Mouse (Mus musculus): ENCODE data around the gene Nras. TPM values are rescaled to one million over a fixed set of nuclear protein-coding genes. Genes with fewer than 3 reads are reported as not detected.

The Nras gene
- total and polyA plus RNA-seq, 2 experiments = 6.9 to 12.6 TPM

GRCm38 (mm10) chr3:103112216-103112615 is 54.1 kb downstream of the Nras start:
- Histone ChIP-seq H3K36me3 (ENCODE audit: control insufficient read depth, insufficient read depth, low read length) (no peaks in the 10 kb centered on the region), H3K27me3 (ENCODE audit: control insufficient read depth, insufficient read depth, low read length) (no peaks in the 10 kb centered on the region), H3K27ac (replicated peaks; ENCODE audit: insufficient read depth, low read depth, low read length) (no peak overlapping the region), H3K4me1 (ENCODE audit: control insufficient read depth, insufficient read depth, low read length) (no peaks in the 10 kb centered on the region), H3K79me2 (ENCODE audit: control insufficient read depth, insufficient read depth, low read length) (no peaks in the 10 kb centered on the region), H3K4me3 (ENCODE audit: insufficient read depth, low read depth, low read length) (no peak overlapping the region), H3K9ac (ENCODE audit: low read depth, low read length) (no peak overlapping the region)
- no peak for DNase-seq (ENCODE audit: extremely low read depth, low read depth, low spot score)
- 80% methylated on average over 5 of the region's 5 CpGs for WGBS
- no peak for TF ChIP-seq CTCF (IDR thresholded peaks at IDR 0.05; ENCODE audit: low read depth, low read length)
- no peak for TF ChIP-seq POLR2A (IDR thresholded peaks at IDR 0.05; ENCODE audit: extremely low read depth, insufficient read depth, low read length)

Other genes with a start within 250 kb of the Nras start
- gene Sycp1, start 122.2 kb upstream of the Nras start, total RNA-seq (2014; rRNA removed) = not detected in 2 replicates
- gene Sycp1, start 122.2 kb upstream of the Nras start, polyA plus RNA-seq (2012; rRNA removed) = not detected in 2 replicates
- gene Nr1h5, start 94.2 kb upstream of the Nras start, total RNA-seq (2014; rRNA removed) = 2.6 and 3.0 TPM in 2 replicates
- gene Nr1h5, start 94.2 kb upstream of the Nras start, polyA plus RNA-seq (2012; rRNA removed) = 0.52 and 0.94 TPM in 2 replicates
- gene Sike1, start 62.6 kb upstream of the Nras start, total RNA-seq (2014; rRNA removed) = 7.7 and 7.9 TPM in 2 replicates
- 6.0 and 6.8 TPM in 2 replicates for gene Sike1, start 62.6 kb upstream of the Nras start, polyA plus RNA-seq (2012; rRNA removed)
- 210 and 237 TPM in 2 replicates for gene Csde1, start 37.9 kb upstream of the Nras start, total RNA-seq (2014; rRNA removed)
- gene Csde1, start 37.9 kb upstream of the Nras start, polyA plus RNA-seq (2012; rRNA removed) = 16.7 and 17.9 TPM in 2 replicates
- gene Ampd1, start 15.7 kb downstream of the Nras start, total RNA-seq (2014; rRNA removed) = 0.46 TPM in 1 of 2 replicates, not detected in the other
- not detected in 2 replicates for gene Ampd1, start 15.7 kb downstream of the Nras start, polyA plus RNA-seq (2012; rRNA removed)
- 0.47 and 0.55 TPM in 2 replicates for gene Dennd2c, start 44.3 kb downstream of the Nras start, total RNA-seq (2014; rRNA removed)
- 0.07 and 0.09 TPM in 2 replicates for gene Dennd2c, start 44.3 kb downstream of the Nras start, polyA plus RNA-seq (2012; rRNA removed)
- gene Bcas2, start 113.4 kb downstream of the Nras start, total RNA-seq (2014; rRNA removed) = 28.3 and 28.7 TPM in 2 replicates
- gene Bcas2, start 113.4 kb downstream of the Nras start, polyA plus RNA-seq (2012; rRNA removed) = 13.4 and 15.9 TPM in 2 replicates
- 12.5 and 13.4 TPM in 2 replicates for gene Trim33, start 221.0 kb downstream of the Nras start, total RNA-seq (2014; rRNA removed)
- gene Trim33, start 221.0 kb downstream of the Nras start, polyA plus RNA-seq (2012; rRNA removed) = 3.2 and 4.2 TPM in 2 replicates

Data from liver, adult 2 months (tissue).